Mouse (Mus musculus) v-Abl transformed pro-B cells (cell line): ENCODE results near the gene Pdlim5.
"Not testable (repeated sequence)": the region's sequence is repeated elsewhere in the genome, so short reads cannot be mapped to it uniquely, and the experiment has no call there.

Experiments used
- in situ Hi-C, 2 experiments: fragments of 400-800 bp; cut with MboI; formaldehyde crosslinking; loops; one replicate each; pipeline ENCODE4 v1.15.1; 2025; ENCODE audit not compliant: unreplicated experiment in 2 of 2

Pdlim5 gene

GRCm38 (mm10) chr3:142212186-142212585 lies 183.3 kb downstream of the Pdlim5 start:
- in situ Hi-C loops, result no loop called here

GRCm38 (mm10) chr3:142209981-142210380 lies 185.5 kb downstream of the Pdlim5 start:
- in situ Hi-C loops, result no loop called here

DNA sequence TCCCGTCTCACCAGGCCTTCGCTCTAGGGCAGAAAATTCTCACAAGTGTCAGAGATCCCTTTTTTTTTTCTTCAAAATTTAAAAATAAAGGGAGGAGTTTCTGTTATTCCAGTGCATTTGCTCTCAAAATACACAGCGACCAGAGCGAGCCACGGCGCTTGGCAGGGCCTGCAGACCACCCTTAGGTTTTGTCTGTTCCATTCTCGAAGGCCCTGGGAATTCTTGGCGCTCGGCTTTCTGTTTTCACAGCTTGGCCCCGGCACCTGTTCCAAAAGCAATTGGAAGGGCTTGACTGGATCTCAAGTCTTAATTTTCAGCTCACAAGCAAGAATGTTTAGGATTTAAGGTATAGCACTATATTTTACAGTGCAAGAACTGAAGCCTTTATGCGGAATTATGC lies 186.4 kb downstream of the Pdlim5 start:
- in situ Hi-C loops, result no loop called here

DNA sequence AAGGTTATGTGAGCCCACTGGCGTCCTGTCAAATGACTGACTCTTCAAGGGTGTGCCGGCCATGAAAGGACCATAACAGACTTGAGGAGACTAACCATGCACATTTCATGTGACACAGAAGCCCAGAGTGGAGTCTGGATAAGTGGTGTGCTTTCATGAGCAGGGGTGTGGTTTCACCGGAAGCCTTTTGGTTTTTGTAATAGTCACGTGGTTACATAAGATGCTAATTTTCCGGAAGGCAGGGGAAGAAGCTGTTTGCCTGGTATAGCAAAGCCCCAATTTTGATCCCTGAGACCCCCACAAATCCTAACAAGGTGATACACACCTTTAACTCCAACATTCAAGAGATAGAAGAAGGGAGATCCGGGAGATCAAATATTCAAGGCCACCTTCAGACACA lies 188.0 kb downstream of the Pdlim5 start:
- in situ Hi-C loops, result no loop called here

DNA sequence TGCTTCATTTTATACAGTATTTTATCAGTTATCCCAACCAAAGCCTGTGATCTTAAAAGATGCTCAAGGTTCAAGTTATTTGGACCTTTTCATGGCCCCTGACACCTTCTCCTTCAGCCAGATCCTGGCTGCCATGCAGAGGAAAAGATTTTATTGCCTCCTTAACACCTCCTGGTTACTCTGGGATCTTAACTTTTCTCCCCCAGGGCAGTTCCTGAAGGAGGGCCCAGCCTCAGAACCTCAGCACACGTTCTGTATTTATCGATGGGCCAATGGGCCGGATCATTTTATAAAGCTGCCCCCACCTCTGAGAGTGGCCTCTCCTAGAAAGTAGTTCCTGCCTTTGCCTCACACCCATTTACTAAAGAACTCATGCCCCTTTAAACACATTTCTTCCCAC lies 189.2 kb downstream of the Pdlim5 start:
- in situ Hi-C loops, result no loop called here

DNA sequence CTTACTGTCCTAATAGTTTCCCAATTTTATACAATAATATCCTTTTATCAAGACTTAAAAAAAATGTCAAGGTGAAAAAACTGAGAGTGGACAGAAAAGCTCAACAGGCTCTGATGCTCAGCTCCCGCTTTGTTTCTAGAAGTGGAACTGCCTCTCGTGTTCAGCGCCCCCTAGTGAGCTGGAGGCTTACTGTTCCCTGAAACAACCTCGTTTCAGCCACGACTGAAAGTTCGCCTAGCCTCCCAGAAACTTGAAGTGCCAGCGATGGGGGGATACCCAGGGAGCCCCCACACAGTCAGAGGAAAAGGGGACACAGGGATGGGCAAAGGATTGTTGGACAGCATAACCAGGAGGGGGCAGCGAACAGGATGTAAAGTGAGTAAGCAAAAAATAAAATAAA lies 199.4 kb downstream of the Pdlim5 start:
- in situ Hi-C loops, result no loop called here

GRCm38 (mm10) chr3:142191627-142192026 lies 203.9 kb downstream of the Pdlim5 start:
- in situ Hi-C loops, result not testable (repeated sequence)
